Mouse (Mus musculus) C2C12 (cell line): ENCODE measurements at regions not wholly inside any gene's neighbourhood (a gene's known extent, or its start where the extent isn't known, plus 50 kb on each side); places are given as distances from the start of the nearest gene placed in this dataset.
A peak's percentile ranks its signal among the peaks of the same experiment; 100 is the strongest.

ENCODE experiments used
- H3K27me3 ChIP-seq: one replicate; pipeline ENCODE4 v1.6.1; 2011; ENCODE audit not compliant: control insufficient read depth, insufficient read depth, insufficient read length
- H3K36me3 ChIP-seq: one replicate; pipeline ENCODE4 v1.6.1; 2011; ENCODE audit not compliant: control insufficient read depth, insufficient read depth
- H3K4me3 ChIP-seq: one replicate; pipeline ENCODE4 v1.5.1; 2011; ENCODE audit warnings: mild to moderate bottlenecking, control low read depth; ENCODE audit not compliant: poor library complexity, insufficient read depth, severe bottlenecking
- H3K79me2 ChIP-seq: one replicate; pipeline ENCODE4 v1.6.1; 2011; ENCODE audit not compliant: control insufficient read depth, insufficient read depth
- H3K79me3 ChIP-seq: one replicate; pipeline ENCODE4 v1.6.1; 2011; ENCODE audit warnings: low read depth, control low read depth
- H3ac ChIP-seq: one replicate; pipeline ENCODE3; 2011; ENCODE audit warnings: low read depth; ENCODE audit not compliant: control insufficient read depth, insufficient read length
- CEBPB ChIP-seq: IDR thresholded peaks from one replicate; pipeline ENCODE4 v1.6.1; 2011; ENCODE audit warnings: low read depth, mild to moderate bottlenecking, control low read depth, moderate library complexity
- CTCF ChIP-seq: IDR thresholded peaks from one replicate; pipeline ENCODE4 v1.5.1; 2011; ENCODE audit not compliant: control insufficient read depth, insufficient read depth, insufficient read length
- FOSL1 ChIP-seq: IDR thresholded peaks from one replicate; pipeline ENCODE4 v1.8.0; 2011; ENCODE audit warnings: mild to moderate bottlenecking, low read length; ENCODE audit not compliant: poor library complexity, insufficient read depth, severe bottlenecking
- MAX ChIP-seq: IDR thresholded peaks from one replicate; pipeline ENCODE4 v1.6.1; 2011; ENCODE audit warnings: mild to moderate bottlenecking, control low read depth
- MYOD1 ChIP-seq: IDR thresholded peaks from one replicate; pipeline ENCODE4 v1.6.1; 2011; ENCODE audit warnings: low read depth; ENCODE audit not compliant: control insufficient read depth, insufficient read length
- MYOG ChIP-seq: IDR thresholded peaks from one replicate; pipeline ENCODE4 v1.6.1; 2011; ENCODE audit not compliant: control insufficient read depth, insufficient read length; ENCODE audit errors: extremely low read depth
- USF1 ChIP-seq: IDR thresholded peaks from one replicate; pipeline ENCODE4 v1.6.1; 2011; ENCODE audit warnings: low read depth, mild to moderate bottlenecking, control low read depth, moderate library complexity

GRCm38 (mm10) chr3:145705317-145705716 is 53.2 kb upstream of the Ddah1 start:
- no peaks in the 10 kb centered on the region for H3K27me3 ChIP-seq
- H3K79me3 ChIP-seq, result no peaks in the 10 kb centered on the region
- H3K79me2 ChIP-seq, result no peaks in the 10 kb centered on the region
- H3ac ChIP-seq, result no peak overlapping the region
- H3K36me3 ChIP-seq, result no peaks in the 10 kb centered on the region
- no peak overlapping the region for H3K4me3 ChIP-seq
- TF ChIP-seq MYOD1 (peak; percentile 26), CEBPB (no peak), MYOG (no peak), FOSL1 (peak; percentile 70), MAX (no peak), USF1 (no peak), CTCF (no peak)

DNA sequence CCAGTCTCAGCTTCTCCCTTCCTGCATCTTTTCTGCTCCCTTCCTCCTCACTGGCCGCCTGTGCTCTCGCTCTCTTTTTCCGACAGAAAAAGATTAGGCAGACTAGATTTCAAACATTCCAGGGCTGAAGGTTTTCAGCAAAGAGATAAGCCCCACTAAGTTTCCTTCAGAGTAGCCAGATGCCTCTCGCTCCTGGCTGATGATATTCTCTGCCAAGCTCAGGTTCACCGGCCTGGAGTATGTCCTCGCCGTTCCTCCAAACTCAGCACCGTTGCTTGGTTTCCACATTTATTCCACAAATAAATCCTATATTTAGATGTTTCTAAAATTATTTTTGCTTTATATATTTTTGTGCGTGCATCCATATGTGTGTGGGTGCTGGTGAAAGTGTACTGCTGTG is 54.3 kb upstream of the Ccn1 start:
- TF ChIP-seq MYOD1 (no peak), MAX (no peak), USF1 (no peak), CTCF (no peak), FOSL1 (no peak)
- no peak overlapping the region for H3K4me3 ChIP-seq
- H3K27me3 ChIP-seq, result no peaks in the 10 kb centered on the region
- no peaks in the 10 kb centered on the region for H3K79me2 ChIP-seq
- no peak overlapping the region for H3ac ChIP-seq
- H3K36me3 ChIP-seq, result no peaks in the 10 kb centered on the region
- no peaks in the 10 kb centered on the region for H3K79me3 ChIP-seq

- H3K4me3 ChIP-seq, result no peak overlapping the region
- no peaks in the 10 kb centered on the region for H3K36me3 ChIP-seq
- no peak overlapping the region for H3ac ChIP-seq
- TF ChIP-seq MYOD1, result no peak
- TF ChIP-seq CEBPB, result no peak
- TF ChIP-seq USF1, result no peak
- TF ChIP-seq FOSL1, result no peak
- TF ChIP-seq CTCF, result no peak
- TF ChIP-seq MYOG, result no peak
- no peak for TF ChIP-seq MAX
- H3K79me2 ChIP-seq, result no peaks in the 10 kb centered on the region
- H3K79me3 ChIP-seq, result no peaks in the 10 kb centered on the region
- no peaks in the 10 kb centered on the region for H3K27me3 ChIP-seq
These were observed 53.7 kb upstream of the Ccn1 start for GRCm38 (mm10) chr3:145703411-145703924.

GRCm38 (mm10) chr3:145702739-145703138 is 53.0 kb upstream of the Ccn1 start:
- H3K79me2 ChIP-seq, result no peaks in the 10 kb centered on the region
- TF ChIP-seq CEBPB (no peak), MYOG (no peak), MYOD1 (no peak), CTCF (no peak), MAX (no peak)
- H3K4me3 ChIP-seq, result no peak overlapping the region
- no peak overlapping the region for H3ac ChIP-seq
- H3K36me3 ChIP-seq, result no peaks in the 10 kb centered on the region
- H3K27me3 ChIP-seq, result no peaks in the 10 kb centered on the region
- H3K79me3 ChIP-seq, result no peaks in the 10 kb centered on the region

- no peaks in the 10 kb centered on the region for H3K27me3 ChIP-seq
- TF ChIP-seq MYOG, result no peak
- no peak for TF ChIP-seq CEBPB
- TF ChIP-seq FOSL1, result no peak
- no peak for TF ChIP-seq CTCF
- no peak for TF ChIP-seq USF1
- TF ChIP-seq MYOD1, result no peak
- no peak for TF ChIP-seq MAX
- no peak overlapping the region for H3ac ChIP-seq
- H3K4me3 ChIP-seq, result no peak overlapping the region
- no peaks in the 10 kb centered on the region for H3K36me3 ChIP-seq
- no peaks in the 10 kb centered on the region for H3K79me3 ChIP-seq
- H3K79me2 ChIP-seq, result no peaks in the 10 kb centered on the region
These were observed 52.2 kb upstream of the Ccn1 start for GRCm38 (mm10) chr3:145701945-145702344.
